Mouse (Mus musculus) myocyte (in vitro differentiated cells): ENCODE data around the gene Osm. TPM values are rescaled to one million over a fixed set of nuclear protein-coding genes. Genes with fewer than 3 reads are reported as not detected.

Experiments used
- H3K27me3 ChIP-seq: one replicate; pipeline ENCODE4 v1.6.1; 2011; ENCODE audit not compliant: control insufficient read depth, insufficient read depth, insufficient read length
- H3K36me3 ChIP-seq: one replicate; pipeline ENCODE4 v1.6.1; 2011; ENCODE audit not compliant: control insufficient read depth, insufficient read depth
- H3K4me2 ChIP-seq: one replicate; pipeline ENCODE4 v1.6.1; 2011; ENCODE audit warnings: low read depth, control low read depth
- H3K4me3 ChIP-seq: one replicate; pipeline ENCODE4 v1.5.1; 2011; ENCODE audit warnings: mild to moderate bottlenecking, control low read depth, moderate library complexity
- H3K79me2 ChIP-seq: one replicate; pipeline ENCODE4 v1.6.1; 2011; ENCODE audit not compliant: control insufficient read depth, insufficient read depth
- H3ac ChIP-seq: one replicate; pipeline ENCODE4 v1.6.1; 2011; ENCODE audit not compliant: control insufficient read depth, insufficient read length
- CEBPB ChIP-seq: IDR thresholded peaks from 2 replicates; pipeline ENCODE4 v1.6.1; 2011; ENCODE audit warnings: mild to moderate bottlenecking, moderate library complexity; ENCODE audit not compliant: poor library complexity, insufficient read depth, severe bottlenecking
- E2F4 ChIP-seq: IDR thresholded peaks from one replicate; pipeline ENCODE4 v1.6.1; 2011; ENCODE audit warnings: mild to moderate bottlenecking, control low read depth, moderate library complexity; ENCODE audit not compliant: insufficient read depth
- MAX ChIP-seq: IDR thresholded peaks from one replicate; pipeline ENCODE4 v1.6.1; 2011; ENCODE audit warnings: low read depth, mild to moderate bottlenecking, control low read depth
- MYOD1 ChIP-seq, 3 experiments: IDR thresholded peaks; one replicate each; pipeline ENCODE4 v1.6.1; 2011; ENCODE audit warnings: control low read depth in 2 of 3, low read depth in 2 of 3, mild to moderate bottlenecking in 2 of 3, moderate library complexity in 1 of 3; ENCODE audit not compliant: insufficient read length in 2 of 3, control insufficient read depth in 1 of 3
- MYOG ChIP-seq, 3 experiments: IDR thresholded peaks; one replicate each; pipeline ENCODE4 v1.6.1; 2011; ENCODE audit warnings: control low read depth in 2 of 3, low read depth in 2 of 3, mild to moderate bottlenecking in 2 of 3; ENCODE audit not compliant: insufficient read length in 2 of 3, control insufficient read depth in 1 of 3, insufficient read depth in 1 of 3
- POLR2A ChIP-seq: IDR thresholded peaks from one replicate; pipeline ENCODE4 v1.6.1; 2011; ENCODE audit warnings: low read depth, mild to moderate bottlenecking, control low read depth, moderate library complexity; ENCODE audit not compliant: insufficient read length
- POLR2AphosphoS2 ChIP-seq: IDR thresholded peaks from one replicate; pipeline ENCODE4 v1.6.1; 2011; ENCODE audit warnings: low read depth, control low read depth; ENCODE audit not compliant: insufficient read length
- REST ChIP-seq: IDR thresholded peaks from one replicate; pipeline ENCODE4 v1.6.1; 2011; ENCODE audit warnings: mild to moderate bottlenecking, control low read depth, moderate library complexity; ENCODE audit not compliant: insufficient read depth, insufficient read length
- SRF ChIP-seq: IDR thresholded peaks from one replicate; pipeline ENCODE4 v1.6.1; 2011; ENCODE audit warnings: low read depth; ENCODE audit not compliant: control insufficient read depth, insufficient read length
- TCF12 ChIP-seq: IDR thresholded peaks from one replicate; pipeline ENCODE4 v1.6.1; 2011; ENCODE audit warnings: mild to moderate bottlenecking, control low read depth; ENCODE audit not compliant: poor library complexity, insufficient read depth, severe bottlenecking
- TCF3 ChIP-seq: IDR thresholded peaks from one replicate; pipeline ENCODE4 v1.6.1; 2011; ENCODE audit warnings: low read depth, control low read depth; ENCODE audit not compliant: insufficient read length
- USF1 ChIP-seq: IDR thresholded peaks from one replicate; pipeline ENCODE4 v1.6.1; 2011; ENCODE audit warnings: low read depth, mild to moderate bottlenecking, control low read depth, moderate library complexity
- polyA plus RNA-seq: library from polyadenylated mRNA; unstranded; fragments of >200 nt; fragmentation: generic; extraction: Trizol; gene quantifications from one replicate; pipeline ENCODE4 v1.2.1, GENCODE M21; 2012; ENCODE audit warnings: missing spikeins

Osm gene
- polyA plus RNA-seq, 1 experiment: not detected

DNA sequence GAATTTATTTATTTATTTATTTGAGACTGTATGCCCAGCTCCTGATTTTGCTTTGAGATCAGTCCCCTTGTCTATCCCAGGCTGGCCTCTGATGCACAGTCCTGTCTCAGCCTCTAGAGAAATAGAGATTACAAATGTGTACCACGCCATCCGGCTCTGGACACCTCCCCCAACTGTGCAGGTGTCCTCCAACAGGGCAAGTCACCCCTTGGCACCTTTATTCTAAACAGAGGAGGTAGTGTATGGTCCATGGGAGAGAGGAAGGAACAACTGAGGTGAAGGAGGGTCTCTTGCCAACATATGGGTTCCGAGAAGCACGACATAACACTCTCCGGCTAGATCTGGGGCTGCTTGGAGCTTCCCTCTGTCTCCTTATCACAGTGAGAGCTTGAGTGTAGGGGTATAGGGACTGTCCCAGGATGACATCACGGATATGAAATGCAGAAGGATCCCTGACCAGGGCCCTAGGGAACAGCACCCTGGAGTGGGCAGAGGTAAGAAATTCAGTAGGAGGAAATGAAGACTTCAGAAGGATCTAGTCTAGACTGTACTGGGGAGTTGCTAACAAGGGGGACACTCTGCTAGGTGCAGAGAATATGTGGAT is 1.1 kb upstream of the Osm start:
- Histone ChIP-seq H3K79me2 (no peaks in the 10 kb centered on the region), H3K36me3 (no peaks in the 10 kb centered on the region), H3K4me2 (no peak overlapping the region), H3K27me3 (peaks cover 6% of the 10 kb centered on the region), H3ac (no peak overlapping the region), H3K4me3 (no peak overlapping the region)
- no peak for TF ChIP-seq TCF12
- TF ChIP-seq TCF3: no peak
- TF ChIP-seq MYOG (IDR thresholded peaks at IDR 0.05; ENCODE audit: control insufficient read depth in 1 of 3, insufficient read depth in 1 of 3, insufficient read length in 2 of 3, low read depth in 2 of 3): no peak
- no peak for TF ChIP-seq MYOD1 (IDR thresholded peaks at IDR 0.05; ENCODE audit: control insufficient read depth in 1 of 3, insufficient read length in 2 of 3, low read depth in 2 of 3)

DNA sequence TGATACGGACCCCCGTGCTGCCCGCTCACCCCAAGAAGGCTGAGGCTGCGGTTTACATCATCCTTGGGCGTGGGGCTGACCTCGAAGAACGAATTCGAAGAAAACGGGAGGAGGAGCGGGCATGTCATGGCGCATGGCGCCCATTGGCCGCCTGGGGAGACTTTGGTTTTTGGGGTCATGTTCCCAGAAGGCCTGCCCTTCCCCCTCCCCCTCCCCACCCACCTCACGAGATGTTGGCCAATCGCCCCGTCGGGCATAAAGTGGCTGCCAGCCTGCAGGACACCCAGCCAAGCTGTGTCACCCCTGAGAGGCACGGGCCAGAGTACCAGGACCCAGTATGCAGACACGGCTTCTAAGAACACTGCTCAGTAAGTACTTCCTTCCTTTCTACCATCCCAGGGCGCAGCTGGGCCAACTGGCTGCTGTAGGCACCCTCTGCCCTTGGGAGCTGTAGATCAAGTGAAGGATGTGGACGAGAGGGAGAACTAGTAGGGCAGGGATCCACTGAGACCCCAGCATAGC is 387 bp downstream of the Osm start:
- H3K27me3 ChIP-seq: peaks cover 6% of the 10 kb centered on the region
- H3K79me2 ChIP-seq: no peaks in the 10 kb centered on the region
- no peak overlapping the region for H3ac ChIP-seq
- no peaks in the 10 kb centered on the region for H3K36me3 ChIP-seq
- no peak overlapping the region for H3K4me3 ChIP-seq
- no peak for TF ChIP-seq REST
- no peak for TF ChIP-seq USF1
- TF ChIP-seq POLR2A: no peak
- TF ChIP-seq MYOG (IDR thresholded peaks at IDR 0.05; ENCODE audit: control insufficient read depth in 1 of 3, insufficient read depth in 1 of 3, insufficient read length in 2 of 3, low read depth in 2 of 3): no peak
- no peak for TF ChIP-seq MAX
- no peak for TF ChIP-seq TCF12
- TF ChIP-seq TCF3: no peak
- no peak for TF ChIP-seq SRF
- no peak for TF ChIP-seq CEBPB
- TF ChIP-seq POLR2AphosphoS2: no peak
- H3K4me2 ChIP-seq: no peak overlapping the region

- TF ChIP-seq E2F4: no peak
- TF ChIP-seq TCF12: no peak
- no peak for TF ChIP-seq MAX
- TF ChIP-seq USF1: no peak
- no peak for TF ChIP-seq REST
- no peak for TF ChIP-seq POLR2AphosphoS2
- no peak for TF ChIP-seq SRF
- TF ChIP-seq MYOD1 (IDR thresholded peaks at IDR 0.05; ENCODE audit: control insufficient read depth in 1 of 3, insufficient read length in 2 of 3, low read depth in 2 of 3): no peak
- TF ChIP-seq MYOG (IDR thresholded peaks at IDR 0.05; ENCODE audit: control insufficient read depth in 1 of 3, insufficient read depth in 1 of 3, insufficient read length in 2 of 3, low read depth in 2 of 3): no peak
- no peak for TF ChIP-seq TCF3
- Histone ChIP-seq H3K36me3 (no peaks in the 10 kb centered on the region), H3K4me3 (no peak overlapping the region), H3K79me2 (no peaks in the 10 kb centered on the region), H3K4me2 (no peak overlapping the region), H3K27me3 (peaks cover 6% of the 10 kb centered on the region), H3ac (no peak overlapping the region)
These were observed 1.2 kb downstream of the Osm start for GRCm38 (mm10) chr11:4237389-4237912.

- Histone ChIP-seq H3ac (no peak overlapping the region), H3K27me3 (peaks cover 6% of the 10 kb centered on the region)
- TF ChIP-seq SRF (no peak), TCF3 (no peak)
These were observed 1.9 kb downstream of the Osm start for GRCm38 (mm10) chr11:4238167-4238566.

GRCm38 (mm10) chr11:4239691-4240090 is 3.5 kb downstream of the Osm start:
- H3K4me3 ChIP-seq: no peak overlapping the region
- no peaks in the 10 kb centered on the region for H3K36me3 ChIP-seq
- H3K4me2 ChIP-seq: no peak overlapping the region
- TF ChIP-seq SRF (no peak), E2F4 (no peak), POLR2AphosphoS2 (no peak), USF1 (no peak), MYOG (IDR thresholded peaks at IDR 0.05; ENCODE audit: control insufficient read depth in 1 of 3, insufficient read depth in 1 of 3, insufficient read length in 2 of 3, low read depth in 2 of 3) (no peak), TCF12 (no peak), POLR2A (no peak), MAX (no peak), CEBPB (no peak)
- peaks cover 6% of the 10 kb centered on the region for H3K27me3 ChIP-seq
- H3ac ChIP-seq: no peak overlapping the region
- no peaks in the 10 kb centered on the region for H3K79me2 ChIP-seq

More at GRCm38 (mm10) chr11:4238167-4238566, 1.9 kb downstream of the Osm start:
- Histone ChIP-seq H3K36me3 (no peaks in the 10 kb centered on the region), H3K4me2 (no peak overlapping the region), H3K79me2 (no peaks in the 10 kb centered on the region), H3K4me3 (no peak overlapping the region)
